Mouse (Mus musculus) ES-E14 (cell line): ENCODE measurements around the gene Itpr1. TPM values are rescaled to one million over a fixed set of nuclear protein-coding genes. Genes with fewer than 3 reads are reported as not detected.

Experiments used
- DNase-seq: peaks from one replicate; pipeline ENCODE4 v3.0.0-alpha.2; 2013; ENCODE audit warnings: low read depth, low spot score
- H3K27ac ChIP-seq: 2 replicates; pipeline ENCODE4 v1.5.1; 2012; ENCODE audit warnings: low read depth, mild to moderate bottlenecking, low read length, moderate library complexity, mixed read lengths; ENCODE audit not compliant: poor library complexity, insufficient read depth, severe bottlenecking
- H3K36me3 ChIP-seq: 2 replicates; pipeline ENCODE4 v1.6.1; 2012; ENCODE audit warnings: mild to moderate bottlenecking, low read length, moderate library complexity, mixed read lengths; ENCODE audit not compliant: control insufficient read depth, poor library complexity, insufficient read depth, severe bottlenecking
- H3K4me1 ChIP-seq, 2 experiments: fragments of 150-350 bp in 1 of 2; sonication (generic) in 1 of 2; 2 replicates each; pipeline ENCODE4 v1.6.1; 2012; ENCODE audit warnings: low read length in 2 of 2, mild to moderate bottlenecking in 1 of 2, mixed read lengths in 1 of 2; ENCODE audit not compliant: control insufficient read depth in 2 of 2, insufficient read depth in 2 of 2, poor library complexity in 1 of 2
- H3K4me3 ChIP-seq, 2 experiments: fragments of 150-350 bp in 1 of 2; sonication (generic) in 1 of 2; 2 replicates each; pipeline ENCODE4 v1.5.1; 2012; ENCODE audit warnings: low read length in 2 of 2, low read depth in 1 of 2, mild to moderate bottlenecking in 1 of 2, mixed read lengths in 1 of 2; ENCODE audit not compliant: insufficient read depth in 1 of 2, poor library complexity in 1 of 2, severe bottlenecking in 1 of 2
- H3K9ac ChIP-seq: 2 replicates; pipeline ENCODE4 v1.6.1; 2012; ENCODE audit warnings: low read depth, mild to moderate bottlenecking, low read length, mixed read lengths; ENCODE audit not compliant: poor library complexity, insufficient read depth, severe bottlenecking
- H3K9me3 ChIP-seq: fragments of 150-350 bp; sonication (generic); 2 replicates; pipeline ENCODE4 v1.6.1; 2012; ENCODE audit warnings: low read depth, mild to moderate bottlenecking, low read length; ENCODE audit not compliant: control insufficient read depth, insufficient read depth
- CHD2 ChIP-seq: IDR thresholded peaks from 2 replicates; pipeline ENCODE4 v1.6.1; 2014; ENCODE audit warnings: mild to moderate bottlenecking, low read depth, low read length, inconsistent platforms
- HCFC1 ChIP-seq: IDR thresholded peaks from 2 replicates; pipeline ENCODE4 v1.6.1; 2012; ENCODE audit warnings: low read length, inconsistent platforms, borderline replicate concordance; ENCODE audit not compliant: insufficient read depth
- MAFK ChIP-seq: IDR thresholded peaks from 2 replicates; pipeline ENCODE4 v1.6.1; 2014; ENCODE audit warnings: mild to moderate bottlenecking, low read depth, low read length, inconsistent platforms; ENCODE audit not compliant: insufficient read depth
- ZC3H11A ChIP-seq: IDR thresholded peaks from 2 replicates; pipeline ENCODE4 v1.6.1; 2012; ENCODE audit warnings: low read depth, mild to moderate bottlenecking, inconsistent platforms, low read length, borderline replicate concordance
- ZNF384 ChIP-seq: IDR thresholded peaks from 2 replicates; pipeline ENCODE4 v1.6.1; 2012; ENCODE audit warnings: low read depth, low read length, inconsistent platforms
- in situ Hi-C, 2 experiments: fragments of 600-800 bp; cut with MboI; formaldehyde crosslinking; loops; one replicate each; pipeline ENCODE4 v1.15.1; 2025; ENCODE audit warnings: low sequenced_read_pairs in 2 of 2, inconsistent platforms in 1 of 2; ENCODE audit not compliant: unreplicated experiment in 2 of 2
- total RNA-seq: library from RNA; depleted of rRNA; stranded (reverse); fragments of 300-350 nt; gene quantifications from 2 replicates; pipeline ENCODE4 v1.2.3, GENCODE M21; 2012

Itpr1 gene
- total RNA-seq, 1 experiment, result 52.8 TPM

GRCm38 (mm10) chr6:108531324-108532311, 318.7 kb downstream of the Itpr1 start:
- H3K4me3 ChIP-seq, result peak overlapping the region in 1 of 2 experiments; percentile 16; a peak in 1 of 4 replicates
- H3K4me1 ChIP-seq, result peaks cover 5 to 28% of the 10 kb centered on the region in 2 experiments
- H3K27ac ChIP-seq, result peak overlapping the region; percentile 35
- in situ Hi-C loops, result no loop called here
- no peaks in the 10 kb centered on the region for H3K9me3 ChIP-seq
- DNase-seq, result peak; percentile 28
- H3K36me3 ChIP-seq, result no peaks in the 10 kb centered on the region; the same call in 1 of the 2 replicates
- no peak overlapping the region for H3K9ac ChIP-seq
- TF ChIP-seq CHD2 (no peak), ZNF384 (no peak), HCFC1 (no peak), MAFK (no peak), ZC3H11A (no peak)

- in situ Hi-C loops, result no loop called here
- H3K9ac ChIP-seq, result no peak overlapping the region
- H3K4me3 ChIP-seq, result no peak overlapping the region
- no peak overlapping the region for H3K27ac ChIP-seq
- TF ChIP-seq ZC3H11A (no peak), CHD2 (no peak), MAFK (no peak), HCFC1 (no peak), ZNF384 (no peak)
- H3K4me1 ChIP-seq, result peaks cover 5 to 28% of the 10 kb centered on the region in 2 experiments
- H3K9me3 ChIP-seq, result no peaks in the 10 kb centered on the region
- DNase-seq, result no peak
- H3K36me3 ChIP-seq, result no peaks in the 10 kb centered on the region
Observed at GRCm38 (mm10) chr6:108532486-108533179, 319.7 kb downstream of the Itpr1 start.

GRCm38 (mm10) chr6:108534139-108534538, 321.2 kb downstream of the Itpr1 start:
- Histone ChIP-seq H3K4me1 (peaks cover 5 to 28% of the 10 kb centered on the region in 2 experiments), H3K9me3 (no peaks in the 10 kb centered on the region), H3K9ac (no peak overlapping the region), H3K36me3 (no peaks in the 10 kb centered on the region), H3K27ac (no peak overlapping the region), H3K4me3 (no peak overlapping the region)
- DNase-seq, result no peak
- in situ Hi-C loops, result no loop called here
- TF ChIP-seq ZC3H11A, result no peak
- no peak for TF ChIP-seq ZNF384
- no peak for TF ChIP-seq MAFK
- no peak for TF ChIP-seq HCFC1
- TF ChIP-seq CHD2, result no peak

GRCm38 (mm10) chr6:108534596-108534995, 321.7 kb downstream of the Itpr1 start:
- Histone ChIP-seq H3K4me1 (peaks cover 5 to 27% of the 10 kb centered on the region in 2 experiments), H3K36me3 (no peaks in the 10 kb centered on the region), H3K4me3 (no peak overlapping the region), H3K9ac (no peak overlapping the region), H3K9me3 (no peaks in the 10 kb centered on the region), H3K27ac (no peak overlapping the region)
- TF ChIP-seq CHD2, result no peak
- TF ChIP-seq MAFK, result no peak
- TF ChIP-seq HCFC1, result no peak
- TF ChIP-seq ZNF384, result no peak
- no peak for TF ChIP-seq ZC3H11A
- DNase-seq, result no peak
- in situ Hi-C loops, result no loop called here
